Mouse (Mus musculus): ENCODE measurements around the gene Slc5a11.

DNA sequence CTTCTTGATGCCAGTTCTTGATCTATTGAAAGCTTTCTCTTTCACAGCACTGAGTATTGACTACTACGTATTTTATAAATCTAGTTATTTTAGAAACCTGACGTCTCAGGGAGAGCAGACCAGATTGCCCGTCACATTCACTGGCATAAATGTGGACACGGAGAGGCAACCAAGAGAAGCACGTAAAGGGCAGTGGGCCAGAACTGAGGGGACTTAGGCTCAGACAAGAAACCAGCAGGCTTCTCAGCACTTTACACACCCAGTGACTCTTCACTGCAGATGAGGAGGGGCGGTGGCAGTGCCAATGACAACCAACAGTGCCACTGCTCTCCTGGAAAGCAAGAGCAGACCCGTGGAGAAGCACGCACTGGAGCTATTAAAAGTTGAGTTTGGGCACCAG is 92.7 kb downstream of the Slc5a11 start:
- TF ChIP-seq POLR2A (IDR thresholded peaks at IDR 0.05; ENCODE audit: low read depth, low read length) (no peak), CTCF (conservative IDR thresholded peaks at IDR 0.05; ENCODE audit: insufficient read depth, insufficient read length, low read depth, low read length) (no peak)
